Mouse (Mus musculus): Measurements from ENCODE around the gene Cuedc1. TPM values are rescaled to one million over a fixed set of nuclear protein-coding genes. Genes with fewer than 3 reads are reported as not detected.
A peak's percentile ranks its signal among the peaks of the same experiment; 100 is the strongest.

The Cuedc1 gene
- polyA plus RNA-seq (2015; fragmentation: Nextera tagmentation; extraction: Ambion mirVana), result 46.3 and 49.7 TPM in 2 replicates

GRCm38 (mm10) chr11:88098021-88098729 lies at the start of gene Cuedc1:
Gene Cuedc1, plus strand, starts transcription at chr11:88098058.
- Histone ChIP-seq H3K4me1 (replicated peaks) (peaks cover 34% of the 10 kb centered on the region), H3K9me3 (no peaks in the 10 kb centered on the region), H3K36me3 (no peaks in the 10 kb centered on the region), H3K27me3 (no peaks in the 10 kb centered on the region), H3K9ac (peak within 1 kb of the TSS; percentile 94), H3K4me2 (peak within 1 kb of the TSS; percentile 92), H3K4me3 (peak within 1 kb of the TSS; percentile 70), H3K27ac (replicated peaks) (peak within 1 kb of the TSS; percentile 90)
- 22% methylated on average over 17 of the region's 17 CpGs for WGBS
- no peak for ATAC-seq (ENCODE audit: low FRiP score, low read depth)

GRCm38 (mm10) chr11:88048961-88049670 lies 48.7 kb upstream of the Cuedc1 start:
- Histone ChIP-seq H3K9me3 (no peaks in the 10 kb centered on the region), H3K27me3 (no peaks in the 10 kb centered on the region), H3K4me3 (peak overlapping the region; percentile 97), H3K27ac (replicated peaks) (no peak overlapping the region), H3K9ac (peak overlapping the region; percentile 99), H3K4me2 (peak overlapping the region; percentile 69), H3K4me1 (replicated peaks) (peaks cover 48% of the 10 kb centered on the region), H3K36me3 (peaks cover 25% of the 10 kb centered on the region)
- ATAC-seq (ENCODE audit: low FRiP score, low read depth), result no peak
- 19% methylated on average over 26 of the region's 26 CpGs for WGBS

DNA sequence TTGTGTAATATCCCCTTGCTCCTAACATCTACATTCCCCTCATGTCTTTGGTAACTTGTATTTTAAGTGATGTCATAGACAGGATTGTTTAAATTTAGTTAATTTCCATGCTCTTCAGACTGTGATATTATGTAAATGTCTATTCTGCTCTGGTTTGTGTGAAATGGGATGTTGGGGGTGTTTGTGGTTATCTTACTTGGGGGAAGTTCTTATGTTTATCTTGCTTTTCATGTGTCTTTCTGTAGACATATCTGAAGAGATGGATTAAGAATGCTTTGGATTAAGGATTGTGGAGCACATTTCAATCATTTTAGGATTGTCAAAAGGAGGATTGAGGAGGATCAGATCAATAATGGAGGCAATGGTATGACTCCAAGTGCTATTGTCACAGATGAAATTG lies 48.1 kb upstream of the Cuedc1 start:
- Histone ChIP-seq H3K9me3 (no peaks in the 10 kb centered on the region), H3K9ac (peak overlapping the region; percentile 99; the same call in 1 of the 2 replicates), H3K27me3 (no peaks in the 10 kb centered on the region), H3K36me3 (peaks cover 25% of the 10 kb centered on the region), H3K4me2 (peak overlapping the region; percentile 69), H3K4me3 (peak overlapping the region; percentile 97), H3K27ac (replicated peaks) (no peak overlapping the region), H3K4me1 (replicated peaks) (peaks cover 48% of the 10 kb centered on the region)
- no peak for ATAC-seq (ENCODE audit: low FRiP score, low read depth)

- no peak overlapping the region for H3K4me2 ChIP-seq
- ATAC-seq (ENCODE audit: low FRiP score, low read depth), result no peak
- WGBS, result 84% methylated on average over 4 of the region's 4 CpGs
- no peaks in the 10 kb centered on the region for H3K9me3 ChIP-seq
- no peaks in the 10 kb centered on the region for H3K27me3 ChIP-seq
- no peak overlapping the region for H3K4me3 ChIP-seq
- no peak overlapping the region for H3K9ac ChIP-seq
- H3K27ac ChIP-seq (replicated peaks), result no peak overlapping the region
- H3K4me1 ChIP-seq (replicated peaks), result peaks cover 33% of the 10 kb centered on the region
- H3K36me3 ChIP-seq, result peaks cover 25% of the 10 kb centered on the region
These were observed 45.2 kb upstream of the Cuedc1 start for GRCm38 (mm10) chr11:88052638-88053037.

DNA sequence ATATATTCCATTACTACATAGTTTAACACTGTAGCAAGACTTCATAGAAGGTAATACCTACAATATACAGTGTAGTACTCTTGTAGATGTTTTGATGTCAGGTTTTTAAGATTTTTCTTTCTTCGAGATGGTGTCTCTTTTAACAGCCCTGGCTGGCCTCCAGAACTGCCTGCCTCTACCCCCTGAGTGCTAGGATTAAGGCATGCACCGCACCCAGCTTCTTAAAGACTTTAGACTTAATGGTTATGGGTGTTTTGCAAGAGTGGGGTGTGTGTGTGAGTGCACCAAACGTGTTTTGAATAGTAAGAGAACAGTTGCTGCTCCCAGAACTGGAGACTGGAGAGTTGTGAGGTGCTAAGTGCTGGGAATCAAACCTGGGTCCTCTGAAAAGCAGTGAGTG lies 44.0 kb upstream of the Cuedc1 start:
- H3K36me3 ChIP-seq, result peaks cover 25% of the 10 kb centered on the region
- H3K9me3 ChIP-seq, result no peaks in the 10 kb centered on the region
- H3K4me2 ChIP-seq, result no peak overlapping the region
- H3K9ac ChIP-seq, result no peak overlapping the region
- H3K27me3 ChIP-seq, result no peaks in the 10 kb centered on the region
- no peak for ATAC-seq (ENCODE audit: low FRiP score, low read depth)
- no peak overlapping the region for H3K4me3 ChIP-seq
- peaks cover 31% of the 10 kb centered on the region for H3K4me1 ChIP-seq (replicated peaks)
- WGBS, result 66% methylated on average over 3 of the region's 3 CpGs
- no peak overlapping the region for H3K27ac ChIP-seq (replicated peaks)

DNA sequence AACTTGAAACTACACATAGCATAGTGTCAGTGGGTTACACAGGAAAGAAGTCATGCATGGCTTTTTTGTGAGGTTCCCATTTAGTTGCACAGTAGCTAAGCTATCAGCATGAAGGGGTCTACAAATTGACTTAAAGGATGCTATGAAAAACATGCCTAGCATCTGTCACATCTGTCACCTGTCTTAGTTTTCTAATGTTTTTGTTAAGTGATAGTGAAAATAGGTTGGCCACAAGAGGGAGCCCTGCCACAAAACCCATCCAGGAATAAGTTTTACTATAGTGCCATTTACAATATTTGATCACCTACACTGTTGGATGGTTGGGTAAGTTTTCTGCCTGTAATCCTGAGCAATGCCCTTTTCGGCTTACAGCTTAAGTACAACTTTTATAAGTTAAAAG lies 43.3 kb upstream of the Cuedc1 start:
- Histone ChIP-seq H3K9me3 (no peaks in the 10 kb centered on the region), H3K27ac (replicated peaks) (no peak overlapping the region), H3K27me3 (no peaks in the 10 kb centered on the region), H3K9ac (no peak overlapping the region), H3K4me1 (replicated peaks) (peaks cover 24% of the 10 kb centered on the region), H3K4me2 (no peak overlapping the region), H3K4me3 (no peak overlapping the region), H3K36me3 (peaks cover 21% of the 10 kb centered on the region)
- ATAC-seq (ENCODE audit: low FRiP score, low read depth), result no peak
- WGBS, result 82% methylated on average over 1 of the region's 1 CpGs

DNA sequence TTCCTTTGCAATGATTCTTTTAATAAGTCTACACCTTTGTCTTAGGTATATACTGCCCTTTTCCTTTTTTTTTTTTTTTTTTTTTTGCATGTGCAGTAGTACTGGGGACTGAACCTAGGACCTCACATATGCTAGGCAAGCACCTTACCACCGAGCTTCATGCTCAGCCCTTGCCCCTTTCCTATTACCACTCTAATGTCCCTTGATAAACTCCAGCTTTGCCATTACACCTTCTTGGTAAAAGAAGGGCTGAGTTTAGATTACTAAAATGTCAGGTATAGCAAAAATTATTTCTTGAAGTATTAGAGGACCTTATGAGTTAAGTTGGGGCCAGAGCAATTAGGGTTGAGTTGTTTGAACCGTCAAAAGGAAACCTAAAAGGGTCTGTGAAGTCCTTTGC lies 42.1 kb upstream of the Cuedc1 start:
- Histone ChIP-seq H3K4me3 (no peak overlapping the region), H3K4me2 (no peak overlapping the region), H3K9ac (no peak overlapping the region), H3K27me3 (no peaks in the 10 kb centered on the region), H3K4me1 (replicated peaks) (peaks cover 15% of the 10 kb centered on the region), H3K36me3 (peaks cover 14% of the 10 kb centered on the region), H3K27ac (replicated peaks) (no peak overlapping the region), H3K9me3 (no peaks in the 10 kb centered on the region)
- ATAC-seq (ENCODE audit: low FRiP score, low read depth), result no peak
- WGBS, result 93% methylated on average over 2 of the region's 2 CpGs

GRCm38 (mm10) chr11:88057788-88058187 lies 40.1 kb upstream of the Cuedc1 start:
- H3K4me3 ChIP-seq, result no peak overlapping the region
- H3K4me1 ChIP-seq (replicated peaks), result peaks cover under 1% of the 10 kb centered on the region
- H3K27ac ChIP-seq (replicated peaks), result no peak overlapping the region
- no peaks in the 10 kb centered on the region for H3K27me3 ChIP-seq
- H3K36me3 ChIP-seq, result 0 out of 2 replicates have a peak, but pooled peaks cover 7% of the 10 kb centered on the region
- WGBS, result 82% methylated on average over 2 of the region's 2 CpGs
- no peak overlapping the region for H3K9ac ChIP-seq
- no peak overlapping the region for H3K4me2 ChIP-seq
- no peaks in the 10 kb centered on the region for H3K9me3 ChIP-seq
- no peak for ATAC-seq (ENCODE audit: low FRiP score, low read depth)

DNA sequence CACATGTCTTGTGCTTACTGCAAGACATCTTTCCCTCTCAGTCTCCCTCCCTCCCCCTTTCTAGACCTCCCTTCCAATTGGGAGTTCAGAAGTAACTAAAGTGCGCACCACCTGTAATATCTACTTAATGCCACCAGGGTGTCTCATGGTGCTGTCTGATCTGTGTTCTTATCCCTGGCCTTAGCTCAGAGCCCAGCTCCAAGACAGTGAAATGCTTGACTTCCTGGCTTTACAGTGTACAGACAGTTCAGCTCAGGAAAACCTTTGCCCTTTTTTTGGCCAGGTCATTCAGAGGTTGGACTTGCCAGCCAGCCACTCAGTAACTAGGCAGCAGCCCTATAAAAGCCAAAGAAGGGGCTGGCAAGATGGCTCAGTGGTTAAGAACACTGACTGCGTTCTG lies 38.7 kb upstream of the Cuedc1 start:
- Histone ChIP-seq H3K27ac (replicated peaks) (no peak overlapping the region), H3K36me3 (no peaks in the 10 kb centered on the region), H3K27me3 (no peaks in the 10 kb centered on the region), H3K4me2 (no peak overlapping the region), H3K9me3 (no peaks in the 10 kb centered on the region), H3K4me3 (no peak overlapping the region), H3K4me1 (replicated peaks) (no peaks in the 10 kb centered on the region), H3K9ac (no peak overlapping the region)
- 49% methylated on average over 2 of the region's 2 CpGs for whole genome bisulfite sequencing
- peak; percentile 75 for ATAC-seq (ENCODE audit: low FRiP score, low read depth)

- H3K27ac ChIP-seq (replicated peaks), result no peak overlapping the region
- 73% methylated on average over 2 of the region's 2 CpGs for WGBS
These were observed 35.8 kb upstream of the Cuedc1 start for GRCm38 (mm10) chr11:88061892-88062625.

GRCm38 (mm10) chr11:88065732-88066131 lies 32.1 kb upstream of the Cuedc1 start:
- H3K9ac ChIP-seq, result no peak overlapping the region
- no peak overlapping the region for H3K27ac ChIP-seq (replicated peaks)
- H3K4me2 ChIP-seq, result no peak overlapping the region
- ATAC-seq (ENCODE audit: low FRiP score, low read depth), result no peak
- no peaks in the 10 kb centered on the region for H3K36me3 ChIP-seq
- peaks cover 26% of the 10 kb centered on the region for H3K4me1 ChIP-seq (replicated peaks)
- H3K27me3 ChIP-seq, result no peaks in the 10 kb centered on the region
- H3K4me3 ChIP-seq, result no peak overlapping the region
- no peaks in the 10 kb centered on the region for H3K9me3 ChIP-seq

More at GRCm38 (mm10) chr11:88061892-88062625, 35.8 kb upstream of the Cuedc1 start:
- H3K4me2 ChIP-seq, result no peak overlapping the region
- H3K4me1 ChIP-seq (replicated peaks), result peaks cover 6% of the 10 kb centered on the region
- ATAC-seq (ENCODE audit: low FRiP score, low read depth), result no peak
- H3K9me3 ChIP-seq, result no peaks in the 10 kb centered on the region
- H3K36me3 ChIP-seq, result no peaks in the 10 kb centered on the region
- no peak overlapping the region for H3K9ac ChIP-seq
- H3K4me3 ChIP-seq, result no peak overlapping the region
- no peaks in the 10 kb centered on the region for H3K27me3 ChIP-seq

DNA sequence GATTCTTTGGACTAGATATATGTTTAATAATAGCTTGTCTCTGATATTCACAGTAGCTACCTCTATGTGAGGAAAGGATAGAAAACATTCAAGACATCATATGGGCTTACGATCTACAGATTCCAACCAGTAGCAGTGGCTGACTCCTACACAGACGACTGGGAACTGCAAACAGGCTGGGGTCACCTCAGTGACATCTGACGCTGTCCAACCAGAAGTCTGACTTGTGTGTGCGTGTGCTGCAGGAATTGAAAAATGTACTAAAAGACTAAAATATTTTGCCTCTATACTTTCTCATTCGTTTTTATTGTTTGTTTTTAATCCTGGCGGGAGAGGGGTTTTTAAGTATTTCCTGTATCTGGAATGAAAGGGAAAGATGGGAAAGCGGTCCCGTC lies 30.7 kb upstream of the Cuedc1 start:
- Histone ChIP-seq H3K4me2 (peak overlapping the region; percentile 85), H3K4me3 (peak overlapping the region; percentile 91), H3K27me3 (no peaks in the 10 kb centered on the region), H3K9me3 (no peaks in the 10 kb centered on the region), H3K36me3 (no peaks in the 10 kb centered on the region), H3K9ac (peak overlapping the region; percentile 93), H3K27ac (replicated peaks) (peak overlapping the region; percentile 99), H3K4me1 (replicated peaks) (peaks cover 40% of the 10 kb centered on the region)
- 2% methylated on average over 8 of the region's 8 CpGs for WGBS
- no peak for ATAC-seq (ENCODE audit: low FRiP score, low read depth)

All from hindbrain, embryonic 15.5 days (tissue).